Mouse (Mus musculus): ENCODE results near the gene Mmp12. TPM values are rescaled to one million over a fixed set of nuclear protein-coding genes. Genes with fewer than 3 reads are reported as not detected.
"Not testable (repeated sequence)": the region's sequence is repeated elsewhere in the genome, so short reads cannot be mapped to it uniquely, and the experiment has no call there.

Mmp12 gene
- polyA plus RNA-seq (2015; fragmentation: Nextera tagmentation; extraction: Ambion mirVana) = not detected in 2 replicates

- H3K36me3 ChIP-seq (ENCODE audit: poor library complexity, severe bottlenecking) = no peaks in the 10 kb centered on the region
- no peak within 1 kb of the TSS for H3K9ac ChIP-seq
- ATAC-seq = no peak
- no peaks in the 10 kb centered on the region for H3K9me3 ChIP-seq (replicated peaks)
- H3K4me2 ChIP-seq = no peak within 1 kb of the TSS
- H3K27me3 ChIP-seq = no peaks in the 10 kb centered on the region
- no peak within 1 kb of the TSS for H3K27ac ChIP-seq
- no peaks in the 10 kb centered on the region for H3K4me1 ChIP-seq
- H3K4me3 ChIP-seq = no peak within 1 kb of the TSS
Observed at GRCm38 (mm10) chr9:7344107-7344506, at the start of gene Mmp12. Mmp12 (plus strand) TSS chr9:7344381.

GRCm38 (mm10) chr9:7331847-7332246, 12.3 kb upstream of the Mmp12 start:
- H3K4me3 ChIP-seq = no peak overlapping the region
- H3K9me3 ChIP-seq (replicated peaks) = no peaks in the 10 kb centered on the region
- no peaks in the 10 kb centered on the region for H3K4me1 ChIP-seq
- no peak overlapping the region for H3K4me2 ChIP-seq
- H3K9ac ChIP-seq = no peak overlapping the region
- no peak for ATAC-seq
- H3K36me3 ChIP-seq (ENCODE audit: poor library complexity, severe bottlenecking) = no peaks in the 10 kb centered on the region
- H3K27ac ChIP-seq = no peak overlapping the region
- H3K27me3 ChIP-seq = no peaks in the 10 kb centered on the region

- Histone ChIP-seq H3K9me3 (replicated peaks) (no peaks in the 10 kb centered on the region), H3K9ac (no peak overlapping the region), H3K4me2 (no peak overlapping the region), H3K4me3 (no peak overlapping the region), H3K4me1 (no peaks in the 10 kb centered on the region), H3K36me3 (ENCODE audit: poor library complexity, severe bottlenecking) (no peaks in the 10 kb centered on the region), H3K27ac (no peak overlapping the region), H3K27me3 (no peaks in the 10 kb centered on the region)
- 91% methylated on average over 5 of the region's 6 CpGs for WGBS
- ATAC-seq = no peak
Observed at GRCm38 (mm10) chr9:7335766-7336680, 8.2 kb upstream of the Mmp12 start.

DNA sequence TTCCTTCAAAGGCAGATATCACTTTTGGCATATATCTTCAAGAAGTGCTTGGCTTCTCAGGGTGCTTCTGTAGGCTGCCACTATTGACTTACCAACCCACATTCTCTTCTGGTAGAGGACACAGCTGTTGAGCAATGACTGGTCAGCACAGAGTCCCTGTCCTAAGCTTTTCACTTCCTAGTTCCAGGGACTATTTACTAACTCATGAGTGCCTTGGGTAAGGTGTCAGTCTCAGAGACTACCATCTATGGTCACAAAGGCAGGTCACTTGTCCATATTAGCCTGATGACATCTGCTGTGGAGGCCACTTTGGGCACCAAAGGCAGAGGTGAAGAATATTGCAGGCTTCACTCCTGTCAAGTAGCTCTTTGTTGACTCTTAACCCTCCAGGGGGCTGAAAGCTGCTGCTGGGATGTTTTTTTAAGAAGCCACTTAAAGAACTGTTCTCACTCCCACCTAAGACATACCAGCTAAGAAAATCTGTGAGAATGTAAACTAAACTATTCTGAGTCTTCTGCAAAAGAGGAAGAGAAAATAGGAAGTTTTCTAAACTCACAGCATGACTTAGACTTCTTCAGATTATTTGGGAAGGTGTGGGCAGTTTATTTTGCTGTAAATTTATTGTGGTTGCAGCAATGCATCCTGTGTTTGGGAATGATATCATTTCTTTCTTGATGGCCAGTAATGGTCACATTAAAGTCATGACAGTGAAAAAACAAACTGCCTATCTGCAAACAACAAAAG, 7.3 kb upstream of the Mmp12 start:
- Histone ChIP-seq H3K4me2 (no peak overlapping the region), H3K36me3 (ENCODE audit: poor library complexity, severe bottlenecking) (no peaks in the 10 kb centered on the region), H3K9ac (no peak overlapping the region), H3K4me1 (no peaks in the 10 kb centered on the region), H3K9me3 (replicated peaks) (no peaks in the 10 kb centered on the region), H3K27ac (no peak overlapping the region), H3K4me3 (no peak overlapping the region), H3K27me3 (no peaks in the 10 kb centered on the region)
- no peak for ATAC-seq

DNA sequence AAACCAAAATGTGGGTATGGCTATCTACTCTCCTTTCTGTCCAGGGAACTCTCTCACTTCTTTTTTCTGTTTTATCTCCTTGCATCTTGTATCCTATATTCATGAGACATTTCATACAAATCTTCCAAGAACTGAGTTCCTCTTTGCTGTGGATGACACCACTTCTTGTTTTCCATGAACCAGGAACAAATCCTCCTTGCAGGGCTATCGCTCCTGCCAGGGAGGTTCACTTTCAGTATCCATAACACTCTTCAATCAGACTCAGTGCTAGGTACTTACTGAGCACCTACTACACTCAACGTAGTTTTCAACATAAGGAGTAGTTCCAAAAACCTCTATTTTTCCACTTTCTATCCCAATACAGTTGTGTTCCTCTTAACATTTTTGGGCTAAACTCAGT, 1.3 kb downstream of the Mmp12 start:
- Histone ChIP-seq H3K27me3 (no peaks in the 10 kb centered on the region), H3K4me2 (no peak overlapping the region), H3K9me3 (replicated peaks) (no peaks in the 10 kb centered on the region), H3K36me3 (ENCODE audit: poor library complexity, severe bottlenecking) (no peaks in the 10 kb centered on the region), H3K27ac (no peak overlapping the region), H3K9ac (no peak overlapping the region), H3K4me1 (no peaks in the 10 kb centered on the region), H3K4me3 (no peak overlapping the region)
- ATAC-seq = no peak
- WGBS = 89% methylated on average over 2 of the region's 2 CpGs

- no peak overlapping the region for H3K4me3 ChIP-seq
- no peak for ATAC-seq
- WGBS = 83% methylated on average over 3 of the region's 3 CpGs
- no peaks in the 10 kb centered on the region for H3K36me3 ChIP-seq (ENCODE audit: poor library complexity, severe bottlenecking)
- H3K27me3 ChIP-seq = no peaks in the 10 kb centered on the region
- no peak overlapping the region for H3K9ac ChIP-seq
- H3K4me1 ChIP-seq = no peaks in the 10 kb centered on the region
- no peak overlapping the region for H3K4me2 ChIP-seq
- H3K27ac ChIP-seq = no peak overlapping the region
- no peaks in the 10 kb centered on the region for H3K9me3 ChIP-seq (replicated peaks)
Observed at GRCm38 (mm10) chr9:7354535-7354934, 10.4 kb downstream of the Mmp12 start.

DNA sequence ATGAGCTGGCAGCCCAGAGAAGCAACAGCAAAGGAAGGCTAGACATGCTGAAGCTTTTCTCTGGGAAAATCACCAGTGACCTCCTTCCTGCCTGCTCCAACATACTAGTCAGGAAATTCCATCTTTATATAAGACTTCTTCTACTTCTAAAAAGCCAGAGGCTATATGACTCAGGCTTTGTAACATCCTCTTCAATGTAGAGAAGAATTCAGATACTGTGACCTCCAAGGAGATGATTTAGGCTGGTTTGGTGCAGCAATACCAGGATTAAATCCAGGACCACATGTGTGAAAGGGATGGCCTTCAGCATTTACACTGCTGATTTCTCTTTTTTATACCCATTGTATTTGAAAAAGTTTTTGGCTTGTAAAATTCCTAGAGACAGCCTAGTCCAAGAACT, 43.8 kb downstream of the Mmp12 start, which contains the start of gene Mmp1b:
Gene Mmp1b, minus strand, starts transcription at position 101 of the 400 bp plus-strand sequence.
- no peak within 1 kb of the TSS for H3K9ac ChIP-seq
- H3K4me2 ChIP-seq = no peak within 1 kb of the TSS
- no peak for ATAC-seq
- H3K4me3 ChIP-seq = no peak within 1 kb of the TSS
- no peaks in the 10 kb centered on the region for H3K27me3 ChIP-seq
- H3K27ac ChIP-seq = no peak within 1 kb of the TSS
- H3K9me3 ChIP-seq (replicated peaks) = no peaks in the 10 kb centered on the region; the same call in 1 of the 2 replicates
- no peaks in the 10 kb centered on the region for H3K4me1 ChIP-seq
- no peaks in the 10 kb centered on the region for H3K36me3 ChIP-seq (ENCODE audit: poor library complexity, severe bottlenecking)

DNA sequence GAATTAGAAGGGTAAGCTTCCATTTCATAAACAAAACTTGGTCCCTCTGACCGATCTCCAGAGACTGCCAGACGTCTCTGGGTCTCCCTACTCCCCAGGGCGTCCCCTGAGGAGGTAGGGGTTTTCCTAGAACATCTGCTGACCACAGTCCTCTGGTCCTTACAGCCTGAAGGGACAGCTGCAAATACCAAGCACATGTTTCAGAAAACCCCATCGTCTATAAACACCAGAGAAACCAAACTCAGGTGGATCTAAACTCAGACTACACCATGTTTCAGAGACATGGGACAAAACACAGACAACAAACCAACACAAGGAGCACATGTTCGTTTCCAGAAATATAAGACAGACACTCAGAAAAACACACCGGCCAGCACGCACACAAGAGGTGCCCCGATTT, 52.4 kb downstream of the Mmp12 start:
- not testable (repeated sequence) for H3K4me1 ChIP-seq; H3K36me3 ChIP-seq (ENCODE audit: poor library complexity, severe bottlenecking); H3K4me3 ChIP-seq; H3K4me2 ChIP-seq; H3K27ac ChIP-seq; H3K9me3 ChIP-seq (replicated peaks); ATAC-seq; H3K9ac ChIP-seq; H3K27me3 ChIP-seq
- WGBS = 81% methylated on average over 8 of the region's 8 CpGs

Other genes with a start within 250 kb of the Mmp12 start
- 24.8 and 26.8 TPM in 2 replicates for gene Dync2h1, start 159.9 kb upstream of the Mmp12 start, polyA plus RNA-seq (2015; fragmentation: Nextera tagmentation; extraction: Ambion mirVana)
- 126 and 134 TPM in 2 replicates for gene Dcun1d5, start 159.9 kb upstream of the Mmp12 start, polyA plus RNA-seq (2015; fragmentation: Nextera tagmentation; extraction: Ambion mirVana)
- not detected in 2 replicates for gene Mmp13, start 71.9 kb upstream of the Mmp12 start, polyA plus RNA-seq (2015; fragmentation: Nextera tagmentation; extraction: Ambion mirVana)
- not detected in 2 replicates for gene Mmp1b, start 43.7 kb downstream of the Mmp12 start, polyA plus RNA-seq (2015; fragmentation: Nextera tagmentation; extraction: Ambion mirVana)
- not detected in 2 replicates for gene Mmp3, start 101.4 kb downstream of the Mmp12 start, polyA plus RNA-seq (2015; fragmentation: Nextera tagmentation; extraction: Ambion mirVana)
- gene Mmp10, start 158.0 kb downstream of the Mmp12 start, polyA plus RNA-seq (2015; fragmentation: Nextera tagmentation; extraction: Ambion mirVana) = not detected in 2 replicates
- not detected in 2 replicates for gene Mmp8, start 214.1 kb downstream of the Mmp12 start, polyA plus RNA-seq (2015; fragmentation: Nextera tagmentation; extraction: Ambion mirVana)
- not detected in 2 replicates for gene Mmp27, start 227.0 kb downstream of the Mmp12 start, polyA plus RNA-seq (2015; fragmentation: Nextera tagmentation; extraction: Ambion mirVana)